Mouse (Mus musculus) MEL (cell line): Measurements from ENCODE around the gene S100b. TPM values are rescaled to one million over a fixed set of nuclear protein-coding genes. Genes with fewer than 3 reads are reported as not detected.

ENCODE experiments used
- DNase-seq: peaks from one replicate; pipeline ENCODE4 v3.0.0; 2011; ENCODE audit warnings: low read depth, low spot score
- H3K27ac ChIP-seq: 2 replicates; pipeline ENCODE4 v1.5.1; 2012; ENCODE audit warnings: low read depth, mild to moderate bottlenecking, control low read depth, low read length, moderate library complexity; ENCODE audit not compliant: control insufficient read depth
- H3K27me3 ChIP-seq, 2 experiments: fragments of 150-350 bp in 1 of 2; sonication (generic) in 1 of 2; 2 replicates each; pipeline ENCODE4 v1.6.1; 2012; ENCODE audit warnings: low read length in 2 of 2, mild to moderate bottlenecking in 2 of 2, improper control_type of control experiment in 1 of 2, moderate library complexity in 1 of 2; ENCODE audit not compliant: insufficient read depth in 2 of 2, control insufficient read depth in 1 of 2
- H3K36me3 ChIP-seq, 2 experiments: 2 replicates each; pipeline ENCODE4 v1.6.1; 2012 to 2014; ENCODE audit warnings: low read length in 2 of 2, improper control_type of control experiment in 1 of 2, inconsistent platforms in 1 of 2, mild to moderate bottlenecking in 1 of 2; ENCODE audit not compliant: insufficient read depth in 2 of 2, control insufficient read depth in 1 of 2
- H3K4me1 ChIP-seq, 2 experiments: fragments of 150-350 bp in 1 of 2; sonication (generic) in 1 of 2; 2 replicates each; pipeline ENCODE4 v1.6.1; 2012; ENCODE audit warnings: low read length in 2 of 2, improper control_type of control experiment in 1 of 2, mild to moderate bottlenecking in 1 of 2; ENCODE audit not compliant: insufficient read depth in 2 of 2, control insufficient read depth in 1 of 2
- H3K4me3 ChIP-seq, 2 experiments: fragments of 150-350 bp in 1 of 2; sonication (generic) in 1 of 2; 2 replicates each; pipeline ENCODE4 v1.5.1; 2012; ENCODE audit warnings: low read depth in 2 of 2, low read length in 2 of 2, mild to moderate bottlenecking in 2 of 2, moderate library complexity in 2 of 2, control low read depth in 1 of 2, improper control_type of control experiment in 1 of 2; ENCODE audit not compliant: control insufficient read depth in 1 of 2, insufficient read depth in 1 of 2
- H3K79me2 ChIP-seq: 2 replicates; pipeline ENCODE4 v1.6.1; 2012; ENCODE audit warnings: mild to moderate bottlenecking, low read length, moderate library complexity; ENCODE audit not compliant: control insufficient read depth, poor library complexity, insufficient read depth
- H3K9ac ChIP-seq: 2 replicates; pipeline ENCODE4 v1.6.1; 2012; ENCODE audit warnings: low read depth, mild to moderate bottlenecking, control low read depth, low read length, moderate library complexity; ENCODE audit not compliant: control insufficient read depth, poor library complexity, severe bottlenecking
- H3K9me3 ChIP-seq: fragments of 150-350 bp; sonication (generic); replicated peaks from 2 replicates; pipeline ENCODE4 v1.6.1; 2012; ENCODE audit warnings: mild to moderate bottlenecking, low read length, improper control_type of control experiment, moderate library complexity; ENCODE audit not compliant: insufficient read depth
- CTCF ChIP-seq, 3 experiments: IDR thresholded peaks in 2 of 3; conservative IDR thresholded peaks in 1 of 3; 2 replicates each; pipeline ENCODE4 v1.5.1; 2011 to 2012; ENCODE audit warnings: low read length in 3 of 3, low read depth in 2 of 3, mild to moderate bottlenecking in 2 of 3, improper control_type of control experiment in 1 of 3, inconsistent platforms in 1 of 3, mixed read lengths in 1 of 3, moderate library complexity in 1 of 3; ENCODE audit not compliant: control insufficient read depth in 1 of 3, insufficient read depth in 1 of 3, poor library complexity in 1 of 3, severe bottlenecking in 1 of 3
- E2F4 ChIP-seq: IDR thresholded peaks from 2 replicates; pipeline ENCODE4 v1.6.1; 2011; ENCODE audit warnings: low read depth, low read length, improper control_type of control experiment, borderline replicate concordance
- ELF1 ChIP-seq: IDR thresholded peaks from 2 replicates; pipeline ENCODE4 v1.6.1; 2014; ENCODE audit warnings: low read depth, mild to moderate bottlenecking, inconsistent platforms, low read length, improper control_type of control experiment, moderate library complexity
- GABPA ChIP-seq: IDR thresholded peaks from 2 replicates; pipeline ENCODE4 v1.6.1; 2012; ENCODE audit warnings: low read depth, mild to moderate bottlenecking, inconsistent platforms, low read length, improper control_type of control experiment, moderate library complexity
- HCFC1 ChIP-seq: IDR thresholded peaks from 2 replicates; pipeline ENCODE4 v1.6.1; 2012; ENCODE audit warnings: low read depth, mild to moderate bottlenecking, inconsistent platforms, low read length, improper control_type of control experiment, moderate library complexity
- JUND ChIP-seq: IDR thresholded peaks from 2 replicates; pipeline ENCODE4 v1.6.1; 2011; ENCODE audit warnings: low read depth, mild to moderate bottlenecking, improper control_type of control experiment, low read length
- MAX ChIP-seq: IDR thresholded peaks from 2 replicates; pipeline ENCODE4 v1.6.1; 2011; ENCODE audit warnings: low read length, improper control_type of control experiment
- MEF2A ChIP-seq: IDR thresholded peaks from 2 replicates; pipeline ENCODE4 v1.6.1; 2014; ENCODE audit warnings: low read depth, mild to moderate bottlenecking, inconsistent platforms, low read length, improper control_type of control experiment; ENCODE audit not compliant: poor library complexity, insufficient replicate concordance, severe bottlenecking; ENCODE audit errors: extremely low read depth
- MXI1 ChIP-seq: IDR thresholded peaks from 2 replicates; pipeline ENCODE4 v1.6.1; 2011; ENCODE audit warnings: mild to moderate bottlenecking, low read depth, low read length, improper control_type of control experiment
- MYB ChIP-seq: IDR thresholded peaks from 2 replicates; pipeline ENCODE4 v1.6.1; 2011; ENCODE audit warnings: mild to moderate bottlenecking, low read depth, low read length, improper control_type of control experiment
- NELFE ChIP-seq: IDR thresholded peaks from 2 replicates; pipeline ENCODE4 v1.6.1; 2011; ENCODE audit warnings: low read depth, low read length, improper control_type of control experiment
- NRF1 ChIP-seq: IDR thresholded peaks from 2 replicates; pipeline ENCODE4 v1.6.1; 2014; ENCODE audit warnings: low read depth, mild to moderate bottlenecking, inconsistent platforms, low read length, improper control_type of control experiment, moderate library complexity; ENCODE audit not compliant: poor library complexity, insufficient read depth, severe bottlenecking
- POLR2AphosphoS2 ChIP-seq: IDR thresholded peaks from 2 replicates; pipeline ENCODE4 v1.6.1; 2011; ENCODE audit warnings: low read length, improper control_type of control experiment
- SIN3A ChIP-seq: IDR thresholded peaks from 2 replicates; pipeline ENCODE4 v1.6.1; 2012; ENCODE audit warnings: low read length, improper control_type of control experiment, inconsistent platforms
- SMC3 ChIP-seq: IDR thresholded peaks from 2 replicates; pipeline ENCODE4 v1.6.1; 2011; ENCODE audit warnings: low read depth, low read length, improper control_type of control experiment
- TAL1 ChIP-seq: IDR thresholded peaks from 2 replicates; pipeline ENCODE4 v1.6.1; 2012; ENCODE audit warnings: mild to moderate bottlenecking, inconsistent platforms, low read length, moderate library complexity, mixed read lengths
- TCF12 ChIP-seq: IDR thresholded peaks from 2 replicates; pipeline ENCODE4 v1.6.1; 2014; ENCODE audit warnings: low read depth, mild to moderate bottlenecking, inconsistent platforms, low read length, improper control_type of control experiment, moderate library complexity
- UBTF ChIP-seq: IDR thresholded peaks from 2 replicates; pipeline ENCODE4 v1.6.1; 2012; ENCODE audit warnings: low read depth, mild to moderate bottlenecking, inconsistent platforms, low read length, improper control_type of control experiment, moderate library complexity, borderline replicate concordance; ENCODE audit not compliant: insufficient read depth
- USF1 ChIP-seq: IDR thresholded peaks from 2 replicates; pipeline ENCODE4 v1.6.1; 2014; ENCODE audit warnings: low read depth, mild to moderate bottlenecking, inconsistent platforms, low read length, improper control_type of control experiment, moderate library complexity
- ZC3H11A ChIP-seq: IDR thresholded peaks from 2 replicates; pipeline ENCODE4 v1.6.1; 2012; ENCODE audit warnings: low read depth, mild to moderate bottlenecking, inconsistent platforms, low read length, improper control_type of control experiment
- ZNF384 ChIP-seq: IDR thresholded peaks from 2 replicates; pipeline ENCODE4 v1.6.1; 2012; ENCODE audit warnings: low read depth, mild to moderate bottlenecking, inconsistent platforms, low read length, improper control_type of control experiment
- polyA plus RNA-seq, 2 experiments: library from polyadenylated mRNA; stranded (reverse) in 1 of 2; unstranded in 1 of 2; fragments of >175 nt in 1 of 2; fragments of >200 nt in 1 of 2; gene quantifications; 2 replicates each; pipeline versions ENCODE4 v1.2.1 to v1.2.4; 2012; ENCODE audit warnings: low replicate concordance in 2 of 2, low read depth in 1 of 2; ENCODE audit not compliant: insufficient read length in 2 of 2, insufficient read depth in 1 of 2, missing spikeins in 1 of 2
- total RNA-seq: library from RNA; depleted of rRNA; stranded (reverse); fragments of 300-350 nt; gene quantifications from 2 replicates; pipeline ENCODE4 v1.2.3, GENCODE M21; 2012

The S100b gene
- total and polyA plus RNA-seq, 3 experiments = not detected

DNA sequence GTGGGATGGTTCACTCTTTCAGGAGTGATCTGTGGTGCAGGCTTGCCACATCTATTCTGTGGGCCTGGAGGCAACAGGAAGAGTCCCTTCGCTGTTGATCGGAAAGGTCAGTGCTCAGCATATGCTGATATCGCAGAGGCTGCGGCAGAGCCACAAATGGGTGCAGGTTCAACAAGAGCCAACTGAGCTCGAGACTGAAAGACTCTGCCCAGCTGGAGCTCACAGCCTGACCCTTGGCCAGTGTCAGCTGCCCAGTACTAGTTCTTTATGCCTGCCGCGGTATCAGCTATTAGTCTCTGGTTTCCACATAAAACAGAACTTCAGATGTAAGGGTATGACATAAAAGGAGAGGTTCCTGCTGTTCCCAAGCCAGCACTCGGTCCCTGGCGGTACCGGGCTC is 21.6 kb downstream of the S100b start:
- H3K27ac ChIP-seq = no peak overlapping the region
- no peak for TF ChIP-seq JUND
- no peak for TF ChIP-seq ZC3H11A
- no peak for TF ChIP-seq MYB
- no peak for TF ChIP-seq ELF1
- no peak for TF ChIP-seq MAX
- no peak for TF ChIP-seq SMC3
- TF ChIP-seq CTCF (IDR thresholded peaks at IDR 0.05 in 2 of 3, conservative IDR thresholded peaks at IDR 0.05 in 1 of 3; ENCODE audit: control insufficient read depth in 1 of 3, insufficient read depth in 1 of 3, low read depth in 2 of 3, low read length in 3 of 3, poor library complexity in 1 of 3, severe bottlenecking in 1 of 3) = no peak
- TF ChIP-seq HCFC1 = no peak
- no peak for TF ChIP-seq NELFE
- TF ChIP-seq TAL1 = no peak
- TF ChIP-seq MEF2A = no peak
- no peak for TF ChIP-seq TCF12
- no peak for TF ChIP-seq USF1
- no peak for TF ChIP-seq UBTF
- no peak for TF ChIP-seq MXI1
- TF ChIP-seq SIN3A = no peak
- TF ChIP-seq, all 39 proteins: peak for 0
- H3K9ac ChIP-seq = no peak overlapping the region
- H3K4me1 ChIP-seq = no peaks in the 10 kb centered on the region
- H3K79me2 ChIP-seq = no peaks in the 10 kb centered on the region
- no peak overlapping the region for H3K4me3 ChIP-seq
- no peaks in the 10 kb centered on the region for H3K36me3 ChIP-seq
- no peaks in the 10 kb centered on the region for H3K9me3 ChIP-seq
- DNase-seq = no peak
- no peaks in the 10 kb centered on the region for H3K27me3 ChIP-seq

- TF ChIP-seq E2F4 (no peak), GABPA (no peak), NRF1 (no peak), CTCF (IDR thresholded peaks at IDR 0.05 in 2 of 3, conservative IDR thresholded peaks at IDR 0.05 in 1 of 3; ENCODE audit: control insufficient read depth in 1 of 3, insufficient read depth in 1 of 3, low read depth in 2 of 3, low read length in 3 of 3, poor library complexity in 1 of 3, severe bottlenecking in 1 of 3) (no peak), POLR2AphosphoS2 (no peak), ZNF384 (no peak), SIN3A (no peak)
- Histone ChIP-seq H3K9me3 (no peaks in the 10 kb centered on the region), H3K4me3 (no peak overlapping the region), H3K79me2 (no peaks in the 10 kb centered on the region), H3K9ac (no peak overlapping the region), H3K4me1 (no peaks in the 10 kb centered on the region), H3K27me3 (no peaks in the 10 kb centered on the region), H3K27ac (no peak overlapping the region), H3K36me3 (no peaks in the 10 kb centered on the region)
- no peak for DNase-seq
Measured at GRCm38 (mm10) chr10:76278541-76279097, 25.0 kb downstream of the S100b start.
